Mouse (Mus musculus): ENCODE results near the gene Nup214. TPM values are rescaled to one million over a fixed set of nuclear protein-coding genes. Genes with fewer than 3 reads are reported as not detected.
A peak's percentile ranks its signal among the peaks of the same experiment; 100 is the strongest.

The Nup214 gene
- total and polyA plus RNA-seq, 2 experiments = 5.3 to 11.5 TPM

DNA sequence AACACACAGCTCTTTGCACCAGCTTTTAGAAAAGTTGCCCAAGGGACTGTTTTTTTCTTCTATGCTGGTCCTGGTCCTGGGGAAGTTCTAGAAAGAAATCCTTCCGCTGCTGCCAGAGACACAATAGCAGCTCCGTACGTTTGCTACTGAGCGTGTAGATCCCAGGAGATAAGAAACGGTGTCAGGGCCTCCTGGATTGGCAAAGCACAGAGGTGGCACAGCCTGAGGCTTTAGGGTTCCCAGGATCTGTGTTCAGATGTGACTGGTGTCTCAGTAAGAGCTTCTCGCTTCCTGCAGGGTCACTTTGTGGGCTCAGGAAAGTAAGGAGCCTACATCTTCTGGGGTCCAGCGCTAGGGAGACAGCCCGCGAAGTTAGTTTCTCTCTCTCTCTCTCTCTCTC lies 23.3 kb upstream of the Nup214 start:
- Histone ChIP-seq H3K27me3 (ENCODE audit: control insufficient read depth, insufficient read depth, low read length) (peaks cover 8% of the 10 kb centered on the region), H3K4me3 (ENCODE audit: insufficient read depth, low read depth, low read length) (no peak overlapping the region), H3K4me1 (ENCODE audit: control insufficient read depth, insufficient read depth, low read length) (no peaks in the 10 kb centered on the region), H3K79me2 (ENCODE audit: control insufficient read depth, insufficient read depth, low read length) (no peaks in the 10 kb centered on the region), H3K27ac (replicated peaks; ENCODE audit: insufficient read depth, low read depth, low read length) (no peak overlapping the region), H3K9ac (ENCODE audit: low read depth, low read length) (no peak overlapping the region), H3K36me3 (ENCODE audit: control insufficient read depth, insufficient read depth, low read length) (no peaks in the 10 kb centered on the region)
- TF ChIP-seq POLR2A (IDR thresholded peaks at IDR 0.05; ENCODE audit: extremely low read depth, insufficient read depth, low read length) (no peak), CTCF (IDR thresholded peaks at IDR 0.05; ENCODE audit: low read depth, low read length) (no peak)
- 52% methylated on average over 9 of the region's 9 CpGs for WGBS
- no peak for DNase-seq (ENCODE audit: extremely low read depth, low read depth, low spot score)

DNA sequence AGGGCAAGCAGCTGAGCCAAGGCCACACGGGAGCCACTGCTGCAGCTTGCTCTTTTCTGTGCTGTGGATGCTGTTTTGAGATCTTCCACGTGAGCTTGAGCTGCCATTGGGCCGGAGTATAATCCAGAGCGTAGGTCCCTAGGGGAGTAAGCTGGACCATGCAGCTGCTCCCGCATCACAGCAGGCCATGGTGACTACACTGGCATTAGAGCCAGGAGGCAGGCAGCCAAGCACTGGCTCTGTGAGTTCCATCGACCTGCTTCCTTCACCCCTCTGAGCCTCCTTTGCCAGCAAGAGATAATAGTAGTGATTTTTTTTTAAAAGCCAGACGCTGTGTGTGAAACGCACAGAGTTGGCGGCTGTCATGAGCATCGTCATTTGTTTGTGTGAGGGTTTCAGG lies 22.0 kb upstream of the Nup214 start:
- H3K79me2 ChIP-seq (ENCODE audit: control insufficient read depth, insufficient read depth, low read length) = no peaks in the 10 kb centered on the region
- DNase-seq (ENCODE audit: extremely low read depth, low read depth, low spot score) = peak; percentile 29
- no peak overlapping the region for H3K4me3 ChIP-seq (ENCODE audit: insufficient read depth, low read depth, low read length)
- no peak for TF ChIP-seq POLR2A (IDR thresholded peaks at IDR 0.05; ENCODE audit: extremely low read depth, insufficient read depth, low read length)
- TF ChIP-seq CTCF (IDR thresholded peaks at IDR 0.05; ENCODE audit: low read depth, low read length) = no peak
- no peaks in the 10 kb centered on the region for H3K36me3 ChIP-seq (ENCODE audit: control insufficient read depth, insufficient read depth, low read length)
- no peak overlapping the region for H3K27ac ChIP-seq (replicated peaks; ENCODE audit: insufficient read depth, low read depth, low read length)
- no peaks in the 10 kb centered on the region for H3K4me1 ChIP-seq (ENCODE audit: control insufficient read depth, insufficient read depth, low read length)
- no peak overlapping the region for H3K9ac ChIP-seq (ENCODE audit: low read depth, low read length)
- WGBS = 76% methylated on average over 10 of the region's 10 CpGs
- H3K27me3 ChIP-seq (ENCODE audit: control insufficient read depth, insufficient read depth, low read length) = peaks cover 8% of the 10 kb centered on the region

DNA sequence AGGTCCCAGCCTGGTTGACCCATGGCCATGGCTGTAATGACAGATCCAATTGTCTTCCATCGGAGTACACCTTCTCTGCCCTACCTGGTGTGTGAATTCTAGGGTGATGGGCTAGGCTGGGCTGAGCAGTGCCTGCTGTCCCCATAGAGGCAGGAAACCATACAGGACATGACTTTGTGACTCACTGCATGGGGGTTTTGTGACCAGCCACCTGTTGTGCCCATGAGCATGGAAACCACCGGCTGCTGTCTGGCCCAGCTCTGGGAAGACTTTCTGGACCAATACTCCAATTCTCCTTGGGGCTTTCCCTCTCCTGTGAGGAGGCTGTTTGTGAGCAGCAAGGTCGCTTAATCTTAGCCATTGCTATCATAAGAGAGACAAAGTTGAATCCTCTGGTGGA lies 21.5 kb upstream of the Nup214 start:
- no peak overlapping the region for H3K27ac ChIP-seq (replicated peaks; ENCODE audit: insufficient read depth, low read depth, low read length)
- TF ChIP-seq CTCF (IDR thresholded peaks at IDR 0.05; ENCODE audit: low read depth, low read length) (no peak), POLR2A (IDR thresholded peaks at IDR 0.05; ENCODE audit: extremely low read depth, insufficient read depth, low read length) (no peak)
- H3K27me3 ChIP-seq (ENCODE audit: control insufficient read depth, insufficient read depth, low read length) = peaks cover 8% of the 10 kb centered on the region
- no peaks in the 10 kb centered on the region for H3K4me1 ChIP-seq (ENCODE audit: control insufficient read depth, insufficient read depth, low read length)
- no peaks in the 10 kb centered on the region for H3K79me2 ChIP-seq (ENCODE audit: control insufficient read depth, insufficient read depth, low read length)
- 88% methylated on average over 3 of the region's 3 CpGs for WGBS
- H3K4me3 ChIP-seq (ENCODE audit: insufficient read depth, low read depth, low read length) = no peak overlapping the region
- no peak overlapping the region for H3K9ac ChIP-seq (ENCODE audit: low read depth, low read length)
- DNase-seq (ENCODE audit: extremely low read depth, low read depth, low spot score) = no peak
- H3K36me3 ChIP-seq (ENCODE audit: control insufficient read depth, insufficient read depth, low read length) = no peaks in the 10 kb centered on the region

DNA sequence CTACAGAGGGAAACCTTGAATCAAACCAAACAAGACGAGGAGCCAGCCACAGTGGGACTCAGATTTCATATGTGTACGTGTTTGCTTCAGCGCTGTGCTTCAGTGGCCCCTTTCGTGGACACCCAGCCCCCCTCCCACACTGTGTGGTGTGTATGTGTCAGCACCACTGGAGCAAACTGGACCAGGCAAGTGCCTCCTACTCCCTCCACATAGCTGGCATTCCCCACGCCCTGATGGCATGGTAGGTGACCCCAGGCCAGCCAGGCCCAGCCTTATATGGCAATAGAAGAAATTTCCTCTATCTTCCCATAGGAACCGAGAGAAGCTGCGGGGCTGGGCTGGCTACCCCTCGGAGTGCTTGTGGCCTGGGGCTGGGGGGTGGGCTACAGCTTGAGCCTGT lies 20.5 kb upstream of the Nup214 start:
- peaks cover 8% of the 10 kb centered on the region for H3K27me3 ChIP-seq (ENCODE audit: control insufficient read depth, insufficient read depth, low read length)
- no peak overlapping the region for H3K4me3 ChIP-seq (ENCODE audit: insufficient read depth, low read depth, low read length)
- WGBS = 86% methylated on average over 8 of the region's 8 CpGs
- no peak overlapping the region for H3K27ac ChIP-seq (replicated peaks; ENCODE audit: insufficient read depth, low read depth, low read length)
- H3K9ac ChIP-seq (ENCODE audit: low read depth, low read length) = no peak overlapping the region
- TF ChIP-seq POLR2A (IDR thresholded peaks at IDR 0.05; ENCODE audit: extremely low read depth, insufficient read depth, low read length) (no peak), CTCF (IDR thresholded peaks at IDR 0.05; ENCODE audit: low read depth, low read length) (no peak)
- H3K36me3 ChIP-seq (ENCODE audit: control insufficient read depth, insufficient read depth, low read length) = no peaks in the 10 kb centered on the region
- DNase-seq (ENCODE audit: extremely low read depth, low read depth, low spot score) = no peak
- H3K79me2 ChIP-seq (ENCODE audit: control insufficient read depth, insufficient read depth, low read length) = no peaks in the 10 kb centered on the region
- no peaks in the 10 kb centered on the region for H3K4me1 ChIP-seq (ENCODE audit: control insufficient read depth, insufficient read depth, low read length)

DNA sequence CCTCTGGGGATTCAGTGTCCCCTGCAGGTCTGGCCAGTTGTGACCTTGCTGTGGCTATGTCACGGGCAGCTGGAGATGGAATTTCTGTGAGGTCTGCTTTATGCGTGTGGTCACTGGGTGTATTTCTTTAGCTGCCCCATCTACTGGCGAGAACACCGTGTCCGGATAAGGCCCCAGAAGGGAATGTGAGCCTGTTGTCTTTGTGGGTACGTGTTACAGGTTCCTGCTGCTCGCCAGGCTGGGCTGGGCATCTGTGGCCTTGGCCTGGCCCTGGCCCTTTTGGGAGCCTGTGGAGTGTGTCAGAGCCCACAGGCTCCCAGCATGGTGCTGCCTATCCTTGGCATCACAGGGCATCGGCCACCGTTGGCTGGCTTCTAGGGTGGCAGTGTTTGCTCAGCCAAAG lies 19.5 kb upstream of the Nup214 start:
- 91% methylated on average over 9 of the region's 9 CpGs for WGBS
- Histone ChIP-seq H3K4me3 (ENCODE audit: insufficient read depth, low read depth, low read length) (no peak overlapping the region), H3K4me1 (ENCODE audit: control insufficient read depth, insufficient read depth, low read length) (no peaks in the 10 kb centered on the region), H3K79me2 (ENCODE audit: control insufficient read depth, insufficient read depth, low read length) (no peaks in the 10 kb centered on the region), H3K27ac (replicated peaks; ENCODE audit: insufficient read depth, low read depth, low read length) (no peak overlapping the region), H3K36me3 (ENCODE audit: control insufficient read depth, insufficient read depth, low read length) (no peaks in the 10 kb centered on the region), H3K27me3 (ENCODE audit: control insufficient read depth, insufficient read depth, low read length) (peaks cover 8% of the 10 kb centered on the region), H3K9ac (ENCODE audit: low read depth, low read length) (no peak overlapping the region)
- DNase-seq (ENCODE audit: extremely low read depth, low read depth, low spot score) = no peak
- TF ChIP-seq CTCF (IDR thresholded peaks at IDR 0.05; ENCODE audit: low read depth, low read length) (no peak), POLR2A (IDR thresholded peaks at IDR 0.05; ENCODE audit: extremely low read depth, insufficient read depth, low read length) (no peak)

DNA sequence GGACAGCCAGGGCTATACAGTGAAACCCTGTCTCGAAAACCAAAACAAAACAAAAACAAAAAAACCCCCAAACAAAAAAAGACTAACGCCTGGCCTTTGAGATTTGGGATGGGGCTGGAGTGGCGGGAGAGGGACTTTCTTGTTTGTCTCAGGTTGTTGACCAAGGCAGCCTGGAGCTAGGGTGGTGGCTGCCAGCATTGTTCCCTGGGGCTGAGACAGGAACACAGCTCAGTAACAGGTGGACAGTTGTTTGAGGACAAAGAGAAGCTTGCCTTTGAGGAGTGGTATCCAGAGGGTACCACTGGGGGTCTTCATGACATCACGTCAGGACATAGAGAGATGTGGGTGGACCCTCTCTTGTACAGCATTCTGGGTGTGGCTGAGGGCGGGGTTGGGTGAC lies 18.6 kb upstream of the Nup214 start:
- Histone ChIP-seq H3K36me3 (ENCODE audit: control insufficient read depth, insufficient read depth, low read length) (no peaks in the 10 kb centered on the region), H3K4me1 (ENCODE audit: control insufficient read depth, insufficient read depth, low read length) (no peaks in the 10 kb centered on the region), H3K27me3 (ENCODE audit: control insufficient read depth, insufficient read depth, low read length) (no peaks in the 10 kb centered on the region; the same call in 1 of the 2 replicates), H3K4me3 (ENCODE audit: insufficient read depth, low read depth, low read length) (no peak overlapping the region), H3K27ac (replicated peaks; ENCODE audit: insufficient read depth, low read depth, low read length) (no peak overlapping the region), H3K79me2 (ENCODE audit: control insufficient read depth, insufficient read depth, low read length) (no peaks in the 10 kb centered on the region), H3K9ac (ENCODE audit: low read depth, low read length) (no peak overlapping the region)
- WGBS = 88% methylated on average over 5 of the region's 5 CpGs
- TF ChIP-seq POLR2A (IDR thresholded peaks at IDR 0.05; ENCODE audit: extremely low read depth, insufficient read depth, low read length) (no peak), CTCF (IDR thresholded peaks at IDR 0.05; ENCODE audit: low read depth, low read length) (no peak)
- DNase-seq (ENCODE audit: extremely low read depth, low read depth, low spot score) = no peak
